Mouse (Mus musculus) neutrophil, adult 5-6 weeks (primary cell): ENCODE measurements around the gene Cox10. TPM values are rescaled to one million over a fixed set of nuclear protein-coding genes. Genes with fewer than 3 reads are reported as not detected.

ENCODE experiments used
- ATAC-seq: fragments of 151-379, 151-347 bp; 2 replicates; pipeline ENCODE4 v1.8.0; 2017; ENCODE audit warnings: mild to moderate bottlenecking, moderate TSS enrichment; ENCODE audit not compliant: insufficient number of reproducible peaks, poor library complexity, low FRiP score, severe bottlenecking; ENCODE audit errors: extremely low read depth
- total RNA-seq: library from RNA; stranded (forward); fragments of 200-1000 nt; gene quantifications from 2 replicates; pipeline ENCODE4 v1.2.3, GENCODE M21; 2017

Gene Cox10
- total RNA-seq, 1 experiment from 2014 or later: 12.8 TPM

GRCm38 (mm10) chr11:63925161-63925582 lies 154.1 kb downstream of the Cox10 start:
- peak; percentile 18; the same call in 1 of the 2 replicates for ATAC-seq

GRCm38 (mm10) chr11:63924286-63924930 lies 154.9 kb downstream of the Cox10 start:
- ATAC-seq: no peak

GRCm38 (mm10) chr11:63923386-63923785 lies 155.9 kb downstream of the Cox10 start:
- ATAC-seq: no peak

- ATAC-seq: peak; percentile 83
Observed at GRCm38 (mm10) chr11:63922091-63922621, 157.1 kb downstream of the Cox10 start, which contains the start of gene Hs3st3b1. Hs3st3b1 (minus strand) TSS chr11:63922290.

GRCm38 (mm10) chr11:63921044-63921951 lies 158.0 kb downstream of the Cox10 start:
- ATAC-seq: no peak

GRCm38 (mm10) chr11:63920531-63920930 lies 158.7 kb downstream of the Cox10 start:
- ATAC-seq: peak; percentile 26; the same call in 1 of the 2 replicates

- ATAC-seq: no peak
Observed at GRCm38 (mm10) chr11:63919211-63920098, 159.8 kb downstream of the Cox10 start.

GRCm38 (mm10) chr11:63918321-63919105 lies 160.8 kb downstream of the Cox10 start:
- no peak for ATAC-seq

- no peak for ATAC-seq
Observed at GRCm38 (mm10) chr11:63917561-63917960, 161.7 kb downstream of the Cox10 start.

- peak; percentile 69 for ATAC-seq
Observed at GRCm38 (mm10) chr11:63914388-63914787, 164.9 kb downstream of the Cox10 start.

- ATAC-seq: no peak
Observed at GRCm38 (mm10) chr11:63913936-63914335, 165.3 kb downstream of the Cox10 start.

Other genes with a start within 250 kb of the Cox10 start
- gene Hs3st3b1, start 157.2 kb downstream of the Cox10 start, total RNA-seq: 4.0 and 4.2 TPM in 2 replicates